Mouse (Mus musculus) T-helper 2 cell (primary cell): Measurements from ENCODE around the gene Gal.

ENCODE experiments used
- in situ Hi-C: fragments of 300-600 bp; cut with MboI, MseI; formaldehyde crosslinking; loops from one replicate; pipeline ENCODE4 v1.15.1; 2025; ENCODE audit warnings: high pct_unique_total_duplicates

Gene Gal

GRCm38 (mm10) chr19:3419251-3419650 lies 4.9 kb upstream of the Gal start:
- in situ Hi-C loops = no loop called here

DNA sequence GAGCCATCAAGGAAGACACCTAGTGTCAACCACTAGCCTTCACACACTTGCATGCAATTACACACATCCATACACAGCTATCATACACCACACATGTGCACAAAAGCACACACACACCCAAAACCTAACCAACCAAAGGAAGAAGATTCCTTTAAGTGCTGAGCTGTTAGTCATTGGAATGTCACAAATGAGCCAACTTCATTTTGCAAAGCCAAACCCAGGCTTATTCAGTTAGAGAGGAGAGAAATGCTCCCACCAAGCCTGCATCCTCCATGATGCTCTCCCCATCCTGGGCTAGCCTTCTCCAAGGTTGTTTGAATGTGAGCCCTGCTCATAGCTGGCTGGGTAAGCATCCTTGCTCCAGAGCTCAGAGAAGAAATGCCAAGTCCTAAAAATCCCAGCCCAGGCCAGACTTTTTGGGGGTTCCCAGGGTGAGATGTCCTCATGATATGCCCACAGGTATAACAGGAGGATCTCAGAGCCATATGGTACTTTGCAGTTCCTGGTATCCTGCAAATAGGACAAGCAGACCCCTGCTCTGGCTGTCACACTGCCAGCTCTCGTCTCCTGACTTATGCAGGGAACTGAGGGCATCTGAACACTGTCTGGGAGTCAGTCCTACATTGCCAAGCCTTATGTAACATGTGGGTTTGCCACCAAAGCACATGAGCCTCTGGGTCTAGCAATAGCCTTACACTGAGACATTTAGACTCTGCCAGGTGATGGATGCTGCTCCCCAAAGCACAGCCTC lies 8.6 kb downstream of the Gal start:
- in situ Hi-C loops = no loop called here

DNA sequence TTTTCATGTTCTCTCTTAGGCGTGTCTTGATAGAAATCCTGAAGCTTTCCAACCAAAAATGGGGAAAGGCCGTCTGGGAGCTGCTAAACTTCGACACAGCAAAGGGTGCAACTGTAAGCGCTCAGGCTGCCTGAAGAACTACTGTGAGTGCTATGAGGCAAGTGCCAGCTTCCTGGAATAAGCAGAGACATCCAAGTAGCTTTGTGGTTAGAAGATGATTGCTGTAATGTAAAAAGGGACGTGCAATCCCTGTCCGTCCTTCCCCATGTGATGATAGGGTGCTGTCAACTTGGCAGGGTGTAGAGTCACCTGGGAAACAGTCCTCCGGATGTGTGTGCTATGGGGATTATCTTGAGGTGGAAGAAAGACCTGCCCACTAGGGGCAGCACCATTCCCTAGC lies 10.3 kb downstream of the Gal start:
- in situ Hi-C loops = no loop called here

DNA sequence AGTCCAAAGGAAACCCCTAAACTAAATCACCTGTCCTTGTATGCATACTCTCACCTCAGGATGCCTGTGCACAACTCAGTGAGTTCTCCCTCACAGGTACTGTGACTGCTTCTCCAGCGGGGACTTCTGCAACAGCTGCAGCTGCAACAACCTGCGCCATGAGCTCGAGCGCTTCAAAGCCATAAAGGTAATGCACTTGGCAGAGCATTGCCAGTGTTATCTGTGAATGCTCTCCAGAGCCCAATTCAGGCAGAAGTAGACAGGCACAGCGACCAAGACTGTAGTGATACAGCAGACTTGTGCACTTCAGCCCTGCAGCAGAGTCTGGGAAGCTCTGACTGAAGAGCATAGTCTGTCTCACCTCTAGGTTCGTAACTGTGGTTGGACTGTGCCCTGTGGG lies 12.0 kb downstream of the Gal start:
- in situ Hi-C loops = no loop called here

GRCm38 (mm10) chr19:3401943-3402342 lies 12.4 kb downstream of the Gal start:
- in situ Hi-C loops = no loop called here

DNA sequence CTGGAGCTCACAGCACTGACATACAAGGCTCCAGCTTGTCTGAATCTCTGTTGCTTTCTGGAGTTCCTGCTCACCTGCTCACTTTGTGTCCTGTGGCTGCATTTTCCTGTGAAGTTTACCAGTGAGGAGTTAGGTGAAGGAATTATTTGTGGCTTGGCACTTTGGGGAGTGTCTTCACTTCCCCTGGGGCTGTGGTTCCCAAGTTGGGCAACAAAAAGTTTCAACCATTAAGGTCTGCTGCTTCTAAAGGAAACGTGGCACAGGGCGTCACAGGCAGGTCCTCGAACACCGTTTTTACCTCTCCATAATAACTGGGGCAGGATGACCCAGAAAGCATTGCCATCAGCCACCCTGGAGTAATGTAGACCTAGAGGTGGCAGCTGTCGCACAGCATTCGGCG lies 12.8 kb downstream of the Gal start:
- in situ Hi-C loops = no loop called here

DNA sequence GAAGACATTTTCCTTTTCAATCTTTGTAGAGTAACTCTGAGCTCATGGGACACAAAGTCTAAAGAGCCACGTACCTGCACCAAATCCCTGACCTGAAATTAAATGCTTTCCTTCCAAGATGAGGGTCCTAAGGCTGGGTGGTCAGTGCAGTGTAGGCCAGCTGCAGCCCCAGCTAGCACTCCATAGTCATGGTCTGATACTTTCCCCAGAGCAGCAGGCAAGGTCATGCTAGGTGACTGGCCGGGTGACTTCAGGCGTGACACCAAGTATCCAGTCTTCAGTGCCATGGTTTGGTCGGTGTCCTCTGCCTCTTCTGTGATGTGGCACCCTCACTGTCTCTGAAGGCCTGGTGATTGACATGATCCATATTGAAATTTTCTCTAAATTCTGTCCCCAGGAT lies 14.3 kb downstream of the Gal start:
- in situ Hi-C loops = no loop called here

DNA sequence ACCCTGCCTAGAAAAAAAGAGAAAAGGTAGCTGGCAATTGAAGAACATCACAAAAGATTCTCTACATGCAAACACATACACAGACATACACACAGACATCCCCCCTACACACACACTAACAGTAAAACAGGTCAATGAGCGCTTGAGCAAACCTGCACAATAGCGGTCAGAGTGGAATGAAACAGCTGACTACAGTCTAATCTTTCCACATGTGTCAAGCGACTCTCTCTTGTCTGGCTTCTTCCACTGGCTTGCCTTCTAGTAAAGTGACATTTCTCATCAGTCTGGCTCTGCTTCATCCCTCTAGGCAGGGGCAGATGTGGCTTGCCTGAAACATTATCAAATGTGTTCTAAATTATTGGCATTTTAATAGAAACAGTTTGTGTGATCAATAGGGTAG lies 20.1 kb downstream of the Gal start:
- in situ Hi-C loops = no loop called here

DNA sequence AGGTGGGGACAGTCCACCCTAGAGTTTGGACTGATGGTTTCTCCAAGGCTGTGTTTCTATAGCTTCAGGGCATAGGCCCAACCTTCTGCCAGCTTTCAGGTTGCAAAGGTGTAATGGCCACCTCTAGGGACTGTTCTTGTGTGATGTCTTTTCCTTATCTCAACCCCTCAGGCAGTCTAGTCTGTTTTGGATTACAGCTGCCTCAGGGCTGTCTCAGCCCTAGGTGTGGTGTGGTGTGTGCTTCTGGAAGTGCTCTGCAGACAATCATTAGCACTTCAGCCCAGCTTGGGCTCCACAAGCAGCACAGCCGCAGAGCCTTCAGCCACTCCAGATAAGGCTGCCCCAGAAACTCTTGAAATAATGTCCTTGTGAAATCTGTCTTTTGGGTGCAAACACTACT lies 22.0 kb downstream of the Gal start:
- in situ Hi-C loops = no loop called here

DNA sequence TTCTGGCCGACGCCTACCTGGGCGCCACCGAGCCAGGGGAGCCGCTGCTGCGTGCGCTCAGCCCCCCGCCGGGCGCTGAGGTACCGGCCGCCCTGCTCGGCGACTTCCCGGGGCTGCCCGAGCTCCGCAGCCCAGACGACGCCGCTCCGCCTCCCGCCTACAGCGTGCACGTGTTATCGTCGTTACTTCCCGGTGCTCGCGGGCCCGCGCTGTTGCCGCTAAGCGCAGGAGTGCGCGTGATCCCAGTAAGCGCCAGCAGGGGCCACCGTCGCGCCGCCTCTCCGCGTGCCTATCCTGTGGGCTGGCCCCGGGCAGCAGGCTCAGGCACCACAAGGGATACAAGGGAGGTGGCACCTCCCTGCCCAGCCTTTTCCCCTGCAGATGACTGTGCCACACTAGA lies 25.3 kb downstream of the Gal start:
- in situ Hi-C loops = loop anchor here (5.0 kb wide), 1 partner anchor 57 kb away; no protein-coding TSS in a partner anchor

DNA sequence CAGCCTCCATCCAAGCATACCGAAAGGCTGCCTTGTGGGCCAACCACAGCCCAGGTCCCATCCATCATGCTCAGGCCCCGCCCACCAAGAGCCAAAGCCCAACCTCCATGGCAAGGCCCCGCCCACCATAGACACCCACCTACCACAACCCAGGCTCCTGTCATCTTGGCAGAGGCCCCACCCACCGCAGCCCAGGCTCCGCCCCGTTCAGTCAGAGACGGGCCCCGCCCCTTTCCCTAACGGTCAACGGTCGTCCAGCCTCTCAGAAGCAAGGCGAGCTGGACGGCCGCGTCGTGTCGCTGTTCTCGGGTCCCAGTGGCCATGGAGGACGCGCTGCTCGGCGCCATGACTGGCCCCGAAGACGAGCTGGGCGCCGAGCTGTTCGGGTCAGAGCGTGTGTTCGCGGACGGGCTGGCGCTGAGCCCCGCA lies 25.7 kb downstream of the Gal start, which contains the start of gene Tesmin:
Tesmin (plus strand) TSS at position 229 of the 429 bp plus-strand sequence.
- in situ Hi-C loops = loop anchor here (5.0 kb wide), 1 partner anchor 56 kb away; no protein-coding TSS in a partner anchor

DNA sequence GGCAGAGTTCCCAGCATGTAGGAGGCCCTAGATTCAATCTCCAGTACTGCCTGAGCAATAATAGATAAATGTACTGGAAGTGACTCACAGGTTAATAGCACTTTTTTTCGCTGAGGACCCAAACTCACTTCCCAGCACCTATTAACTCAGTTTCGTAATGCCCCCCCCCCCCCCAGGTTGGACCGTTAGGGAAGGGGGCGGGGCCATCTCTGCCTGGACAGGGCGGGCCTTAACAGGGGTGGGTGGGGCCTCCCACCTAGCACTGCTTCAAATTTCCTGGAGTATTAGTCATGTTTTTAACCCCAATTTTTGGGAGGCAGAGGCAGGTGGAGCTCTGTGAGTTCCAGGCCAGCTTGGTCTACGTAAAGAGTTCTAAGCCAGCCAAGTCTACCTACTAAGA lies 26.3 kb downstream of the Gal start:
- in situ Hi-C loops = loop anchor here (5.0 kb wide), 1 partner anchor 56 kb away; no protein-coding TSS in a partner anchor

DNA sequence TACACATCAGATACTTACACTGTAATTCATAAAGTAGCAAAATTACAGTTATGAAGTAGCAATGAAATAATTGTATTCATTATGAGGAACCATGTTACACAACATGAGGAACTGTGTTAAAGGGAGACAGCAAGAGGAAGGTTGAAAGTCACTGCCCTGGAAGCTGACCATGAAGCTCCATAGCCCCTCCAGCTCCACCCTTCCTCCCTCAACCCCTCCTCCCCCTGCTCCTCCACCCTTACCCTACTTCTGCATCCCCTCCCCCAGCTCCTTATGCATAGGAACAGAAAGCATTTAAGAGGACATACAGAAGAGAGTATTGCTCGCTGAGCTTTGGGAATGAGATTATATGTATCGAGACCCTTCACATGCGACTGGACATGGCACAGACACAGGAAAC lies 35.7 kb downstream of the Gal start:
- in situ Hi-C loops = no loop called here

- in situ Hi-C loops = no loop called here
Measured at GRCm38 (mm10) chr19:3376966-3377715, 37.2 kb downstream of the Gal start.

- in situ Hi-C loops = no loop called here
Measured at GRCm38 (mm10) chr19:3375945-3376495, 38.3 kb downstream of the Gal start.

DNA sequence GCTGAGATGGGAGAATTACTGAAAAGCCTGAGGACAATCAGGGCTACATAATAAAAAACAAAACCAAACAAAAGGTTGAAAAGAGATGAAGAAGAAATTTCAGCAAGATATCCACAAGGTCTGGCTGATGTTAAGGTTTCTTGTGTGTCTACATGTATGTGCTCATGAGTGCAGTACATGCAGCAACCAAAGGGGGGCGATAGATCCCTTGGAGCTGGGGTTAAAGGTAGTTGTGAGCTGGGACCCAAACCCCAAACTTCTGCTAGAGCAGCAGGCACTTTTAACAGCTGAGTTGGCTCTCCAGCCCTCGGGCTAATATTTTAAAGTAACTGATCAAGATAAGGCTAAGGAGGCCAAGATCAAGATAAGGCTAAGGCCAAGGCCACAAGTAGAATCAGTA lies 40.3 kb downstream of the Gal start:
- in situ Hi-C loops = no loop called here

DNA sequence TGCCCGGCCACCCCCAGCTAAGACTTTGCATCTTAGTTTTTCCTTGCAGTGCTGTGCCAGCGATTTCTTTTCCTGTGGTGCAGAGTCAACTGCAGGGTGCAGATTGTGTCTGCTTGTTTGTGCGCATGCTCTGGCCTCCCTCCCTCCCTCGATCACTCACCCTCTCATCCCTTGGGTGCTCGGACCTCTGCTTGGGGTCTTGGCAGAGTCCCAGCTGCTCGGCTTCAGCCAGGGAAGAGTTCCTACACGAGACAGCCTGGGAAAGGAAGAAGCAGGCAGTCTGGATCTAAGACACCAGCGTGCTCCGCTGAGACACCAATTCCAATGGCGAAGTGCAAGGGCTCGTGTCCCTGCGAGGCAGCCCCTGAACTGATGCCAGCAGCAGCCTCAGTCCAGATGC lies 41.0 kb downstream of the Gal start:
- in situ Hi-C loops = no loop called here

GRCm38 (mm10) chr19:3368276-3368675 lies 46.1 kb downstream of the Gal start:
- in situ Hi-C loops = no loop called here

GRCm38 (mm10) chr19:3365089-3365488 lies 49.3 kb downstream of the Gal start:
- in situ Hi-C loops = no loop called here

GRCm38 (mm10) chr19:3363510-3363909 lies 50.8 kb downstream of the Gal start:
- in situ Hi-C loops = no loop called here
